Mouse (Mus musculus) 3134 (cell line): ENCODE measurements around the gene Kbtbd4.

Experiments
- DNase-seq: peaks from one replicate; pipeline ENCODE4 v3.0.0-alpha.2; 2011; ENCODE audit warnings: low spot score; ENCODE audit not compliant: insufficient read length; ENCODE audit errors: extremely low read depth

Gene Kbtbd4

DNA sequence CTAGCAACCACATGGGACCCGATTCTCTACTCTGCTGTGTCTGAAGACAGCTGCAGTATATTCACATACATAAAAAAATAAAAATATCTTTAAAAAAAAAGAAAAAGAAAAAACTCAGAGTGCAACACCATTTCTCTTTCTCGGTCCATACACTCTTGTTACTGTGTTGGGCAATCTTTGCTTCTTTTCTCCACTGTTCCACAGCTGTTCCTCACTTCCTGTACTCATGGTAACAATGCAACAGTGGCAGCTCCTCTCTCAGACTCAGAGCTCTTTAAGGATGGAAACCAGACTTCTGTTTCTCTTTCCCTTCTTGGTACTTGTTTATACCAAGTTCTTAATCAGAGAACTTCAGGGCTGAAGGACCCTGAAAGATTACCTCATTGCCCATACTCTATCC is 1.1 kb upstream of the Kbtbd4 start:
- DNase-seq, result no peak

- DNase-seq, result no peak
Observed at GRCm38 (mm10) chr2:90904856-90905224, 300 bp downstream of the Kbtbd4 start.

GRCm38 (mm10) chr2:90906721-90907120 is 2.2 kb downstream of the Kbtbd4 start:
- no peak for DNase-seq

DNA sequence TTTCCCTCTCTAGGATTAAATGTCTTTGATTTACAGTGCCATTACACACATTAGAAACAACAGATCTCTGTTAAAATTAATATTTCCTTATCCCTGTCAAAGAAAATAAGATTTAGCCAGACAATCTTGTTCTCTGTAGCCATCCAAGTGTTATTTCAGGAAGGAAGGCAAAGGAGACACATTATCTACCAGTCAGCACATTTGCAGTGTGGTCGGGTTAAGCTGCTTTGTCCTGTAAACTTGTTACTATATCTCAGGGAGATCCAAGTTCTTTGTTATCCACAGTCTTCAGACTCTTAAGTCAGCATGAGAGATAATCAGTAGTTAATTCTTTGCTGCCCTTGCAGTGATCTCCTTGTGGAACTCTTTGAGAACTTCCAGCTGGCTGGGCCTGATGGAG is 6.3 kb downstream of the Kbtbd4 start:
- no peak for DNase-seq

GRCm38 (mm10) chr2:90911668-90912067 is 7.1 kb downstream of the Kbtbd4 start:
- no peak for DNase-seq

DNA sequence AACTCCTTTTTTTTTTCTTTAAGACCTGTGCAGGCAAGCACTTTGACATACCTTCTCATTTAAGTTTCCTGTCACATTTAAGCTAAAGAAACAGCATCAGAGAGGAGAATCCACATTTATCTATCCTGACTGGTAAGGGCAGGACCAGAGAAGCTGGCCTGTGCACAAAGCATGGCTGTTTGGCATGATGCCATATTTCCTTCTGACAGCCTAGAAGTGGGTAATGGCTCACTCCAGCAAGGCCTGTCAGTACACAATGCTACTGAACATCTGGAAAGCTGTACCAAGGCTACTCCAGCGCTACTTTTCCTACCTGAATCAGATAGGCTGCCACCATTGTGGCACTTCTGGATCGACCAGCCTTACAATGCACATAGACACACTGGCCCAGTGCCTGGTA is 9.1 kb downstream of the Kbtbd4 start:
- DNase-seq, result no peak

DNA sequence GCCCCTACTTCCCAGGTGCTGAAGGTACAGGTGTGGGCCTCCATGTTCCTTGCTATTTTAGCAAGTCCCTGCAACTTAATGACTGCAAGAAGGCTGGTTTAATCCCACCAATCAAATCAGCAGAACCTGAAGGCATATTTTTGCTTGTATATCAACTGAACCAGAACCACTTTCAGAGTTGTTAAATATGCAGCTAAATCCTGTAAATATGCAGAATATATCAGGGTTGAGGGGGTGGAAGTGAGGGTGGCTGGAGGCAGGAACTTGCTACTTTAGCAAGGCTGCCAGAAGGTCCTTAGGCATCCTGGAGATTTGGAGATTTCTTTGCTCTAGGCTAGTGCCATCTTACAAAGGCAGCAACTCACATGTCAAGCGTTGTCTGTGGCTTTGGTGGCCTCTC is 11.0 kb downstream of the Kbtbd4 start:
- DNase-seq, result no peak

GRCm38 (mm10) chr2:90916560-90917232 is 12.2 kb downstream of the Kbtbd4 start:
- peak; percentile 25 for DNase-seq

DNA sequence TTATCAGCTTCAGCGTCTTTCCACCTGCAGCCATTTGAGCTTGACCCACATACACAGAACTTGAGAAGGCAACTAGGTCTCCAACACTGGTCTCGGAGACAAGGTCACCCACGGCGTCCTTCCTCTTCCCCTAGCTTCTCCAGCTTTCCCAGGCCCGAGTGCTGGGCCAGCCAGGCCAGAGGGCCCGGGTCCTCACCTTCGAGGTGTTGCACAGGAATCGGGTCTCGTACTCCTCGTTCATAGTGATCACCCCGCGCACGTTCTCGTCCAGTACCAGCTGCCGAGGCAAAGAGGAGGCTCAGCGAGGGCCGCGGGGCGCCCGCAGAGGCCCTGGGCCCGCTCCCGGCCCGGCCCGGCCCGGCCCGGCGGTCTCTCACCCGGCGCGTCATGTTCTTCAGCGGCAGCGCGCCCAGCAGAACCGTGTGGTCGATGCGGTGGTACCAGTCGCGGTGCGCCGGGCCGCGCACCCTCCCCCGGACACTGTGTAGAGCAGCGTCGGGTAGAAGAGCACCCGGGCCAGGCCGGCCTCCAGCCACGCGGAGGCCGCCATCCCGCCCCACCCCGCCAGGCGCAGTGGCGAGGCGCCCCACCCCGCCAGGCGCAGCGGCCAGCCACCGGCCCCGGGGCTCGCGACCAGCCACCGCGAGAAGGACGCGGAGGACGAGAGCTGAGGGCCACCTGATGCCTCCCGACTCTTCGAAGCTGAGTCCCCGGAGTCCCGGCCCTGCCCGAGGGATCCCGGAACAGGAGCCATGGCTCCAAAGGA is 12.9 kb downstream of the Kbtbd4 start:
- DNase-seq, result peak; percentile 84

DNA sequence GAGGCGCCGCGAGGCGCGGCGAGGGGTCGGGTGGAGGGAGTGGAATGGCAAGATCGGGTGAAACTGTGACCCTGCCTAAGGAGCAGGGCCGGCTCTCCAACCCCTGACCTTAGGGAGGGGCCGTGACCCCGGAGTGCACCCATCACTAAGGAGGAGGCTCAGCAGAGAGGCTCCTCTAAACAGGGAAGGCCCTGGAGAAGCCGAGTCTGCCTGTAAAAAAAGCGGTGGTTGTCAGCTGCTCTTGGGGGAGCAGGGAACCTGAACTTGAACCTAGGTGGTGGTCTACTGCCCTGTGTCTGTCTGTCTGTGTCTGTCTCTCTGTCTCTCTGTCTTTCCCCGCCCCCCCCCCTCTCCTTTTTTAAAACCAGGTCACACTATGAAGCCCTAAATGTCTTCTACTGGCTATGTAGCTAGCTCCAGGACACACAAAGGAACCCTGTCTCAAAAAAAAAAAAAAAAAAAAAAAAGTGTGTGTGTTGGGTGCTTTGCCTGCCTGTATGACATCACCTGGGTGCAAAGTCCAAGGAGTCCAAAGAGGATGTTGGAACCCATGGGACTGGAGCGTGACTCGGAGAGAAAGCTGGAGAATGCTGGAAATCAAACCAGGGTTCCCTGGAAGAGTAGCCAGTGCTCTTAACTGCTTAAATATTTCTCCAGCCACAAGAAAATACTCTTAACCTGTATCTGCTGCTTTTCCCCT is 13.6 kb downstream of the Kbtbd4 start:
- no peak for DNase-seq

DNA sequence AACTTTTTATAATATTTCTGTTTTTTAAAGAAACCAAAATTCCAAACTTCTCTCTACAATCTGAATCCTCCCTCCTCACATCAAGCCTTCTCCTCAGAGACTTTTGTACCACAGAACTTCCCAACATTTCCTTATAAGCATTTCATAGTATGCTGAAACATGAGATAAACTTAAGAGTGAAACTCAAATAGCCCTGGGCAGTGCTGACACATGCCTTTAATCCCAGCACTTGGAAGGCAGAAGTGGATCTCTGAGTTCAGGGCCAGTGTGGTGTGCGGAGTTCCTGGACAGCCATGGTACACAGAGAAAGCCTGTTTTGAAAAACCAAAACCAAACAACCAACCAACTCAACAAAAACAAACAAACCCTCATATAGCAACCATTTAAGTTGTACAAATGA is 16.6 kb downstream of the Kbtbd4 start:
- DNase-seq, result no peak

DNA sequence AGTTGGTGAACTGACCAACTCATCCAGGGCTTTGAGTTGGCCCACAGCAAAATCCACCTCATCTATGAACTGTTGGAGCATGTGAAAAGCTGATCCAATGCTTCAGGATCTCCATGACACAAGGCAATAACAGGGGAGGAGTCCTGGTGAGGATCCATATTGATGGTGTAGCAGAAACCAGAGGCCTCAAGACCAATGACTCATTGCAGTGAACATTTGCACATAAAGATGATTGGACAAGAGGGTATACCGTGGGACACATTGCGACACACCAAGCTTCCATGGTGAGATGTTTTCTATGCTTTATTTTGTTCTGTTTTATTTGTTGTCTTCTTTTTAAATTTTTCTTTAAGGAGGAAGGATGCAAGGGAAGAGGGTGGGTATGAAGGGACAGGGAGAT is 18.1 kb downstream of the Kbtbd4 start:
- no peak for DNase-seq

- DNase-seq, result no peak
Observed at GRCm38 (mm10) chr2:90928566-90928965, 24.0 kb downstream of the Kbtbd4 start.

DNA sequence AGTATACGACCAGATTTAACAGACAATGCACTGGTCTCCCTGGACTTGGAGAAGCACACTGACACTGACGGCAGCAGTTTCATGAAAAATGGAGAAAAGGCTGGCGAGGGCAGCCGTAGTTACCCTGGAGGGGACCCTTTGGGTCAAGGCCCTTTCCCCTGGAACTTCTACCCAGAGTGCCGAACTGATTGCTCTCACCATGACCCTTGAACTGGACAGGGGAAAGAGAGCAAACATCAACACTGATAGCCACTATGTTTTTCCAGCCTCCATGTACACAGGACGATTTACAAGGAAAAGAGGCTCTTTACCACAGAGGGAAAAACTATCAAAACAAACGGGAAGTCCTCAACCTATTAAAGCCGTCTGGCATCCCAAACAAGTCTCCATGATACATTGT is 27.3 kb downstream of the Kbtbd4 start:
- no peak for DNase-seq

- no peak for DNase-seq
Observed at GRCm38 (mm10) chr2:90932273-90932672, 27.7 kb downstream of the Kbtbd4 start.

DNA sequence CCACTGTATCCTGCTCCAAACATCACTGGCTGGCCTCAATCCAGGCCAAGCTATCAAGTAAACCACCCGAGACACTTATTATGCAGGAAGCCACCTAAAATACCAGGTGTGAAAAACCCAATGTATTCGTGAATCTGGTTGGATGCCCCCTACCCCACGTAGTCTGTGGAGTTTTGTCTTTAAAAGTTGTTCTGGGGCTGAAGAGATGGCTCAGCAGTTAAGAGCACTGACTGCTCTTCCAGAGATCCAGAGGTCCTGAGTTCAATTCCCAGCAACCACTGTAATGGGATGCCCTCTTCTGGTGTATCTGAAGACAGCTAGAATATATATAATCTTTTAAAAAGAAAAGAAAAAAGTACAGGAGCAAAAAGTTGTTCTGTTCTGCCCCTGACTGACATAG is 33.8 kb downstream of the Kbtbd4 start:
- DNase-seq, result no peak

DNA sequence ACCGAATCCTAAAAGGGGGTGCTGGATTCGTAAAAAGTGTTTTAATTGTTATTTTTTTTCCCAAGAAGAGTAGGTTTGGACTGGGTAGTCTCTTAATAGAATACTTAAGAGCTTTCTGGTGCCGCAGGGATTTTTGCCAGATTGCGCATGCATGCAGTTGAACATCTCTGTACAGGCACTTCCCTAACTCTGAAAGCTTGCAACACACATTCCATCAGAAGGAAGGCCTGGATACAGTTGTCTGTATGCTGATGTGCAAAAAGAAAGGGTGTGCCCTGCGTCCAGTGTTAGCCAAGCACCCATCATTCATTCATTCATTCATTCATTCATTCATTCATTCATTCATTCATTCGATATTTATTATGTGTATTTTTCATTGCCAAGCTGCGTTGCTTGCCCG is 35.2 kb downstream of the Kbtbd4 start:
- no peak for DNase-seq

DNA sequence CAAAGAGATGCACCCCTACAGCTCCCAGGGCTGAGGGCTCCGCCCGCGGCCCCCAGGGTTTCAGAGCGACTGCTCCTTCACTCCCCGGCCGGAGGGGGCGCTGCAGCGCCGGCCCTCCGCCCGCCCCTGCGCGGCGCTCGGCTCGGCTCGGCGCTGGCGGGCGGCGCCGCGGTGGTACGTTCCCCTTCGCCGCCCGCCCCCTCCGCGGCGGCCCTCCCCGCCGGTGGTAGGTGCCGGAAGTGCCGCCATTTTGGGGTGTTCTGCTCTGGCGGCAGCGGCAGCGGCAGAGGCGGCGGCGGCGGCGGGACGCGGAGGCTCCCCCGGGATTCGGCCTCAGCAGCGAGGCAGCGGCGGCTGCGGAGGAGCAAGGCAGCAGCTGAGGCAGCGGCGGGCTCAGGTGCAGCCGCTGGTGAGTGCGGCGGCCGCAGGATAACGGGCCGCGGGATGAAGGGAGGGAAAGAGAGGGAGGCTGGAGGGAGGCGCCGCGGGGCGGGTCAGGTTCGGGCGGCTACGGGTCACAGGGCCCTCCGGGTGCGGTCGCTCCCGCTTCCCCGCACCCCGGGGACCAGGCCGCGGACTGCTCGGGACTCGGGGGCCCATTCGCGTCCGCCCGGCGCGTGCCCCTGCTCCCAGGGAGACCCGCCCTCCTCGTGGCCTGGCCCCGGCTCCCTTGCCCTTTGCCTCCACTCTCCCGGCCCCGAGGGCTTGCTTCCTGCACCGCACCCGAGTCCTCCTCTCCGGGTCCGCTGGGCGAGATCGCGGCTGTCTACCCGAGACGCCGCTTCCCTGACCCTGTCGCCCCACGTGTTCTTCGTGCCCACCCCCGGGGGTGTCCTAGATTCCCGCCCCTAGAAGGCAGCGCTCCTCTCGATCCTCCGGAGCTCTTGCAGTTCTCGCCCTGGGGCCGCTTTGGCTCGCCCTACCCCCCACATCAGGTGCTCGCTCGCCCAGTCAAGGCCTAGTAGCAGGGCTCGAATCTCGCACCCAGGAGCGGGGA is 36.0 kb downstream of the Kbtbd4 start, which contains the start of gene Celf1:
Gene Celf1, plus strand, starts transcription at position 150 of the 997 bp plus-strand sequence.
- DNase-seq, result peak; percentile 80

DNA sequence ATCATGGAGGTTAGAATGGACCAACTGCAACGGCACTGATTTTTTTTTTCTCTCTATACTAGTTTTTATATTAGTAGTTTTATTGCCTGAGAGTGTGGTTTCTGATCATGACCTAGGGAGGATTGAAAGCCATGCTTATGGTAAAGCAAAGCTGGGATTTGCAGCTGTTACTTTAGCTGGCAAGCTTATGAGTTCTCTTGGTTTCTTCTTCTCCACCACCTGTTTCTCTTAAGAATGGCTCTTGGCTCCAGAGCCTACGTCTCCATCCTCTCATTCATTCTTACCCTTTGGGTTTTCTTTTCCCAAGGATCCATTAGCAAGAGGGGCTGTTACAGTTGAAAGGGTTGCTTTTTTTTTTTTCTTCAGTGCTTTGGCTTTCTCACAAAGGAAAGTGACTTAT is 37.2 kb downstream of the Kbtbd4 start:
- no peak for DNase-seq

- DNase-seq, result no peak
Observed at GRCm38 (mm10) chr2:90950149-90950548, 45.6 kb downstream of the Kbtbd4 start.
